Mouse (Mus musculus) intestine, embryonic 16.5 days (tissue): ENCODE results near the gene Pgpep1l. TPM values are rescaled to one million over a fixed set of nuclear protein-coding genes. Genes with fewer than 3 reads are reported as not detected.

ENCODE experiments used
- ATAC-seq: fragments of 200-750 bp; cut with Nextera tagmentation; 2 replicates; pipeline ENCODE4 v1.8.0; 2017; ENCODE audit warnings: moderate TSS enrichment, moderate library complexity
- H3K27ac ChIP-seq: fragments of 300-500 bp; sonication (generic); 2 replicates; pipeline ENCODE4 v1.5.1; 2014; ENCODE audit warnings: mild to moderate bottlenecking, low read length
- H3K27me3 ChIP-seq: fragments of 300-500 bp; sonication (generic); replicated peaks from 2 replicates; pipeline ENCODE4 v1.6.1; 2014; ENCODE audit warnings: low read length, control low read depth, mixed read lengths; ENCODE audit not compliant: control insufficient read depth, insufficient read depth
- H3K36me3 ChIP-seq: fragments of 300-500 bp; sonication (generic); 2 replicates; pipeline ENCODE4 v1.6.1; 2014; ENCODE audit warnings: low read length, control low read depth; ENCODE audit not compliant: control insufficient read depth, insufficient read depth
- H3K4me1 ChIP-seq: fragments of 300-500 bp; sonication (generic); 2 replicates; pipeline ENCODE4 v1.6.1; 2014; ENCODE audit warnings: low read length, control low read depth, mixed read lengths; ENCODE audit not compliant: control insufficient read depth, insufficient read depth
- H3K4me2 ChIP-seq: fragments of 300-500 bp; sonication (generic); 2 replicates; pipeline ENCODE4 v1.6.1; 2014; ENCODE audit warnings: low read depth, low read length, control low read depth
- H3K4me3 ChIP-seq: fragments of 300-500 bp; sonication (generic); 2 replicates; pipeline ENCODE4 v1.5.1; 2014; ENCODE audit warnings: mild to moderate bottlenecking, low read length
- H3K9ac ChIP-seq: fragments of 300-500 bp; sonication (generic); 2 replicates; pipeline ENCODE4 v1.6.1; 2014; ENCODE audit warnings: low read depth, low read length
- H3K9me3 ChIP-seq: fragments of 300-500 bp; sonication (generic); 2 replicates; pipeline ENCODE4 v1.6.1; 2016; ENCODE audit warnings: low read length, control low read depth; ENCODE audit not compliant: control insufficient read depth
- WGBS: fragments of 180-500 bp; shearing (Covaris S2); extraction: QIAGEN DNeasy Blood & Tissue Kit; methylation state at CpG from one replicate; pipeline ENCODE4 v1.1.7; 2014; 5-methylcytosine and 5-hydroxymethylcytosine counted together
- polyA plus RNA-seq: library from polyadenylated mRNA; unstranded; fragments of >200 nt; fragmentation: Nextera tagmentation; extraction: Ambion mirVana; gene quantifications from 2 replicates; pipeline ENCODE4 v1.2.1, GENCODE M21; 2015

Pgpep1l gene
- polyA plus RNA-seq, 1 experiment from 2014 or later = not detected

GRCm38 (mm10) chr7:68250411-68250810 is 13.6 kb downstream of the Pgpep1l start:
- no peak overlapping the region for H3K4me3 ChIP-seq
- no peaks in the 10 kb centered on the region for H3K36me3 ChIP-seq
- ATAC-seq = no peak
- no peaks in the 10 kb centered on the region for H3K27me3 ChIP-seq
- H3K4me2 ChIP-seq = no peak overlapping the region
- H3K9me3 ChIP-seq = peaks cover 4% of the 10 kb centered on the region; the same call in 1 of the 2 replicates
- H3K9ac ChIP-seq = no peak overlapping the region
- 57% methylated on average over 1 of the region's 1 CpGs for WGBS
- H3K27ac ChIP-seq = no peak overlapping the region
- no peaks in the 10 kb centered on the region for H3K4me1 ChIP-seq

- no peaks in the 10 kb centered on the region for H3K27me3 ChIP-seq
- no peak overlapping the region for H3K4me2 ChIP-seq
- H3K36me3 ChIP-seq = no peaks in the 10 kb centered on the region
- 0 out of 2 replicates have a peak, but pooled peaks cover 4% of the 10 kb centered on the region for H3K9me3 ChIP-seq
- no peak overlapping the region for H3K27ac ChIP-seq
- no peaks in the 10 kb centered on the region for H3K4me1 ChIP-seq
- H3K9ac ChIP-seq = no peak overlapping the region
- no peak for ATAC-seq
- H3K4me3 ChIP-seq = no peak overlapping the region
- WGBS = 80% methylated on average over 8 of the region's 8 CpGs
These were observed 17.8 kb downstream of the Pgpep1l start for GRCm38 (mm10) chr7:68246249-68246648.

DNA sequence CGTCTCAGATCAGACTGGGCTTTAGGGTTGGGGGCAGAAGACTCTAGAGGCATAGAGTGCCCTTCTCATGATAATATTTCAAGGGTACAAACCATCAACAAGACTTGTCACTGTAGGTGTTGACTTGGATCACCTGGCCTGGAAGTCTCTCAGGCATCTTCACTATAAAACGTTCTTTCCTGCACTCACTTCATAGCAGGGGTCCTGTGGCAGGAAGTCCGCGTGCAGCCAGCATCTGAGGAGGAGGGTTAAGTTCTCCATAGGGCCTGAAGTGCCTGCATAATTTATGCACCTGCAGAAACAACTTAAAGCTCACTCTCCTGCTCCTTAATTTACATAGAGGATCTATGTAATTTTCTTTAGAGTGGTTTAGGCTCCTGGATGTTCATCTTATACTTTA is 18.4 kb downstream of the Pgpep1l start:
- Histone ChIP-seq H3K4me1 (no peaks in the 10 kb centered on the region), H3K4me2 (no peak overlapping the region), H3K9me3 (0 out of 2 replicates have a peak, but pooled peaks cover 4% of the 10 kb centered on the region), H3K27ac (no peak overlapping the region), H3K9ac (no peak overlapping the region), H3K27me3 (no peaks in the 10 kb centered on the region), H3K36me3 (no peaks in the 10 kb centered on the region), H3K4me3 (no peak overlapping the region)
- 47% methylated on average over 4 of the region's 4 CpGs for WGBS
- ATAC-seq = no peak

- no peaks in the 10 kb centered on the region for H3K9me3 ChIP-seq
These were observed 22.8 kb downstream of the Pgpep1l start for GRCm38 (mm10) chr7:68241205-68241604.

DNA sequence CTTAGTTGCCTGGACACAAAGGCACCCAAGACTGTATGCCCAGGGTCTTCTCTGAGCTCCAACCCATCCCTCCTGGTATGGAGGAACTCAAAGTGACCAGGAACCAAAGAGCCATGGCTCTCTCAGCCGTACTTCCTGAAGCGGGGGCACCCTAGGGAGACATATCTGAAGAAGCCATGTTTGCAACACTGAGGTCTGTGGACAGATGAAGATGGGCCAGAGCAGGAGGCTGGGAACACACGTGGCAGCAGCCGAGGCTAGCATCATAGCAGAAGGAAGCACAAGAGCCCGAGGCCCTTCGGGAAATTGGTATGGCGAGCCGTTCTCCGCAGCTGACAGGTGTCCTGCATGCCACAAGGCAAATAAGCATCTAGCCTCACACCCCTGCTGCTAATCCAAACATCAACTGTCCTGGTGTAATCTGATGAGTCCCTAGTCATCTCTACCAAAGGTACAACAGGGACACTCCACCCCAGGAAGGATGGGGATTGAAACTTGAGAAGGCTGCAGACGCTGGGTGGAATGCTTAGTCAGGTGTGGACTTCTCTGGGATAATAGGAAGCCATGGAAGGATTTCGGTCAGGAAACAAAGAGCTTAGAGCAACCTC is 24.7 kb downstream of the Pgpep1l start:
- no peaks in the 10 kb centered on the region for H3K36me3 ChIP-seq
- H3K27ac ChIP-seq = no peak overlapping the region
- ATAC-seq = no peak
- 55% methylated on average over 11 of the region's 11 CpGs for WGBS
- no peaks in the 10 kb centered on the region for H3K9me3 ChIP-seq
- no peak overlapping the region for H3K4me2 ChIP-seq
- H3K27me3 ChIP-seq = no peaks in the 10 kb centered on the region
- H3K4me3 ChIP-seq = no peak overlapping the region
- H3K4me1 ChIP-seq = no peaks in the 10 kb centered on the region
- H3K9ac ChIP-seq = no peak overlapping the region

More at GRCm38 (mm10) chr7:68241205-68241604, 22.8 kb downstream of the Pgpep1l start:
- WGBS = 82% methylated on average over 9 of the region's 9 CpGs
- Histone ChIP-seq H3K4me3 (no peak overlapping the region), H3K27me3 (no peaks in the 10 kb centered on the region), H3K4me2 (no peak overlapping the region), H3K27ac (no peak overlapping the region), H3K36me3 (no peaks in the 10 kb centered on the region), H3K4me1 (no peaks in the 10 kb centered on the region), H3K9ac (no peak overlapping the region)
- no peak for ATAC-seq

DNA sequence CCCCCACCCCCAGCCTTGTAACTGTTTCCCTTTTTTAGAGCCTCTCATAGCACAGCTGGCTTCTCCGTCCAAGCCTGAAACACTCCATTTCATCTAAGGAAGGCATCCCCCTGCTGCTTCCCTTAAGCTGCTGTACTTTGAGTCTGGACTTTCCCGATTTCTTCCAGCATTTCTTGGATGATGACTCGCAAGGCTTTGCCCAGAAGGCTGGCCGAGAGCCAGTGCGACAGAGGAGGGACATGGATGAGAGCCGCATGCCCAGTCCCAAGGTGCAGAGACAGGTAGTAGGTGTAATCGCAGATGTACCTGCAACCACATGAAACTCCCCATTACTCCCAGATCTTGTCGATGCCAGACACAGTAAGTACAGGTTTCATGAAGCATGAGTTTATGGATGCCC is 27.2 kb downstream of the Pgpep1l start:
- no peak overlapping the region for H3K4me2 ChIP-seq
- H3K27me3 ChIP-seq = no peaks in the 10 kb centered on the region
- 79% methylated on average over 8 of the region's 8 CpGs for WGBS
- H3K36me3 ChIP-seq = no peaks in the 10 kb centered on the region
- H3K4me1 ChIP-seq = peaks cover 5% of the 10 kb centered on the region
- H3K4me3 ChIP-seq = no peak overlapping the region
- no peaks in the 10 kb centered on the region for H3K9me3 ChIP-seq
- H3K27ac ChIP-seq = no peak overlapping the region
- no peak for ATAC-seq
- no peak overlapping the region for H3K9ac ChIP-seq

GRCm38 (mm10) chr7:68233619-68234223 is 30.3 kb downstream of the Pgpep1l start:
- H3K27ac ChIP-seq = no peak overlapping the region; the same call in 1 of the 2 replicates
- no peak overlapping the region for H3K9ac ChIP-seq
- WGBS = 28% methylated on average over 13 of the region's 13 CpGs
- no peaks in the 10 kb centered on the region for H3K27me3 ChIP-seq
- H3K9me3 ChIP-seq = no peaks in the 10 kb centered on the region
- H3K36me3 ChIP-seq = no peaks in the 10 kb centered on the region
- ATAC-seq = peak; percentile 13; the same call in 1 of the 2 replicates
- H3K4me1 ChIP-seq = peaks cover 5% of the 10 kb centered on the region
- H3K4me3 ChIP-seq = no peak overlapping the region
- H3K4me2 ChIP-seq = no peak overlapping the region; the same call in 1 of the 2 replicates

- H3K4me2 ChIP-seq = no peak overlapping the region
- WGBS = 90% methylated on average over 5 of the region's 5 CpGs
- H3K4me3 ChIP-seq = no peak overlapping the region
- no peak for ATAC-seq
- H3K27ac ChIP-seq = no peak overlapping the region
- H3K36me3 ChIP-seq = no peaks in the 10 kb centered on the region
- no peak overlapping the region for H3K9ac ChIP-seq
- no peaks in the 10 kb centered on the region for H3K27me3 ChIP-seq
- no peaks in the 10 kb centered on the region for H3K9me3 ChIP-seq
- H3K4me1 ChIP-seq = peaks cover 5% of the 10 kb centered on the region
These were observed 31.5 kb downstream of the Pgpep1l start for GRCm38 (mm10) chr7:68232521-68232920.

- no peak for ATAC-seq
- H3K27ac ChIP-seq = no peak overlapping the region
- H3K9ac ChIP-seq = no peak overlapping the region
- no peaks in the 10 kb centered on the region for H3K27me3 ChIP-seq
- H3K36me3 ChIP-seq = no peaks in the 10 kb centered on the region; the same call in 1 of the 2 replicates
- WGBS = 88% methylated on average over 9 of the region's 9 CpGs
- peaks cover 5% of the 10 kb centered on the region for H3K4me1 ChIP-seq
- no peaks in the 10 kb centered on the region for H3K9me3 ChIP-seq
- no peak overlapping the region for H3K4me3 ChIP-seq
- no peak overlapping the region for H3K4me2 ChIP-seq
These were observed 33.2 kb downstream of the Pgpep1l start for GRCm38 (mm10) chr7:68230831-68231230.
